Mouse (Mus musculus): ENCODE data around the gene Prpf40a.

DNA sequence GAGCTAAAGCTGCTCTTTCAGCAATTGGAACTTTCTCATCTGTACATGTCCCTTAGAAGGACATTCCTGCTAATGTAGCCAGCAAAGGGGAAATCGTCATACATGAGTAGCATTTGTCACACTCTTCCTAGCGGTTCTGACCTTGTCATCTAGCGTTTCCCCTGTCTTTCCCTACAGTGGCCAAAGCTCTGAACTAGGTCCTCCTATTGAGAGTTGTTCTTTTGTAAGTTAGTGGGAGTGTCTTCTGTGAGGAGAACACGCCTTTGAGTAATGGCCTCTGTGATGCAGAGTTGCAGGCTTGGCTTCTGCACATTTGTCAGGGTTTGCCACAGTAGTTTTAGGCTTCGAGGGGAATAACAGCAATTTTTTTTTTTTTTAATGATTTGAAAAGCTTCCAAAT is 82.5 kb downstream of the Prpf40a start:
- no peak for TF ChIP-seq CTCF (IDR thresholded peaks at IDR 0.05; ENCODE audit: low read depth, low read length)
- TF ChIP-seq GATA1 (IDR thresholded peaks at IDR 0.05; ENCODE audit: borderline replicate concordance, low read length): no peak
- TF ChIP-seq GATA2 (IDR thresholded peaks at IDR 0.05; ENCODE audit: borderline replicate concordance, low read depth, low read length): no peak
